Mouse (Mus musculus): ENCODE results near the gene Col6a1.

DNA sequence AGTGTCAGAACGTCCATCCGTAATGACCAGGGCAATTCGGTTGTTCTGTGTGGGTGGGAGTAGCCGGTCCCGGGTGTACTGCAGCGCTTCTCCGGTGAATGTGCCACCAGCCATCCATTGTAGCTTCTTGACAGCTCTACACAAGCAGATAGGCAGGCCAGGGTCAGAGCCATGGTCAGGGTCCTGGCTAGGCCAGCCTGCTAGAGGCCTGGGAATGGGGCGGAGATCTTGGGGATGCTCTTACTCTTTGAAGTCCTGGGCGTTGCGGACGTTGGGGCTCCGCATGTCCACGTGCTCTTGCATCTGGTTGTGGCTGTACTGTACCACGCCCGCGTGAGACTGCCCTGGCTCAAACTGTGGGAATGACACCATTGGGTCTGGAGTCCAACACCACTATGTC is 14.6 kb downstream of the Col6a1 start:
- no peak for TF ChIP-seq CTCF (IDR thresholded peaks at IDR 0.05; ENCODE audit: borderline replicate concordance, extremely low read depth, insufficient read depth, insufficient read length)
- no peak for TF ChIP-seq POLR2A (IDR thresholded peaks at IDR 0.05; ENCODE audit: borderline replicate concordance, extremely low read depth, insufficient read depth, insufficient read length, poor library complexity, severe bottlenecking)
